Mouse (Mus musculus): ENCODE measurements around the gene Arhgef17.

Arhgef17 gene

DNA sequence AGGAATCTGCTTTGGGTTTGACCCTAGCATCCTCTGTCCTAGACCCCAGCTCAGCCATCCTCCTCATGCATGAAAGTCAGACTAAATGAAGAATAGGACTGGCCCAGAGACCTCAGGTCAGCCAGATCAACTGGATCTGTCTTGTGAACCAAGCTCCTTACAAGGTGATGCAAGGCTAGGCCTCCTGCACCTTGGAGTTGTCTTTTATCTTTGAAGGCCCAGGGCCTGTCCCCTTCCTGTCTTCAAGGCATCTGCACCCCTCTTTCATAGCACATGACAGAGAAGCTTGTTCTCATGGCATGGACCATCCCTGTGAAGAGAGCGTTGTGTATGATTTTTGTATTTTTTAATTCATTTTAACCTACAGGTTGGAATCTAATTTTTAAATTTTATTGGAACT is 91.0 kb downstream of the Arhgef17 start:
- in situ Hi-C loops (cut with MboI; ENCODE audit: low pct_unique_long_range_greater_than_20kb in 1 of 2, low sequenced_read_pairs in 2 of 2, unreplicated experiment in 1 of 2), result no loop called here

DNA sequence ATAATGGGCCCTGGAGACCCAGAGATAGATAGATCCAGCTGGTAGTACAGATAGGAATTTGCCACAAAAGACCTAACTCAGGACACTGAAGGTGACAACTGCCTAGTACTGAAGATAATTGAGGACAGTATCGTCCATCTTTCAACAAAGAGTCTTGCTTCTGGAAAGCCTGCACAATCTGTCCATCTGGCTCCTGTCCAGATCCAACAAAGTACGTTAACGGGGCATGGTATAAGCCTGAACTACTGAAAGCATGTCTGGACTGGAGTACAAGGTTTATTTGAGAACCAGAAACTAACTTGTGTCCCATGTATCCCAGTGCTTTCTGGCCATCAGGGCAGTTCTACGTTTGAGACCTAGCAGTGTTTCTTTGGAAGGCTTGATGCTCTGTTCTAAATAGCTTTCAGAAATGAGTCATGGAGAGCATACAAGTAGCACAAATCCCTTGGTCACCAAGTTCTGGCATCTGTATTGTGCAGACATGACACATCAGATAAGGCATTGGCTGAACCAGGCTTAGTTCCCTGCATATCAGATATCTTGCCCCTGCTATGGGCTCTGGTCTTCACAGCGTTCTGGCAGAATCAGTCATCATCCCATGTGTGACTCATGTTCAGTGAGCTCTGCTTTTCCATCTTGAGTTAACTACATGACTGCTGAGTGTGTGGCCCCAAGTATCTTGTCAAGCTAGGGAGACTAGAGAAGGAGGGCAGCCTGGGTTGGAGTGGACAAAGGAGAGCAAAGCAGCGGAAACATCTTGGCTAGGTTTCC is 92.1 kb downstream of the Arhgef17 start:
- in situ Hi-C loops (cut with MboI; ENCODE audit: low pct_unique_long_range_greater_than_20kb in 1 of 2, low sequenced_read_pairs in 2 of 2, unreplicated experiment in 1 of 2), result no loop called here

DNA sequence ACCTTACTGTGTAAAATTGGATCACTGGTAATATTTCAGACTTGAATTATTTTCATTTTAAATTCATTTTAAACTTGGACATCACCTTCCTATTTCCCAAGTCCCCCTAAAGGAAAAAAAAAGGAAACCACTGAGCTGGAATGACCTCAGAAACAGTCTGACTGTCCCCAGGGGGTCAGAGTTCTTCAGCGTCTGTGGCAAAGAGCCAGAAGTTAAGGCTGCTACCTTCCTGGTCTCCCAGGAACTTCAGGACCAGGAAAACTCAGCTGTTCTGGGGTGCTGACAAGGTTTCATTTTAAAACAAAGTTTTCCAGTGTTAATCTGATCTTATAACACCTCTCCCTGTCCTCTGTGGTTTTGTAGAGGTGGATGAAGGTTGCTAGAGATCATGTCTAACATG is 94.2 kb downstream of the Arhgef17 start:
- in situ Hi-C loops (cut with MboI; ENCODE audit: low pct_unique_long_range_greater_than_20kb in 1 of 2, low sequenced_read_pairs in 2 of 2, unreplicated experiment in 1 of 2), result no loop called here

DNA sequence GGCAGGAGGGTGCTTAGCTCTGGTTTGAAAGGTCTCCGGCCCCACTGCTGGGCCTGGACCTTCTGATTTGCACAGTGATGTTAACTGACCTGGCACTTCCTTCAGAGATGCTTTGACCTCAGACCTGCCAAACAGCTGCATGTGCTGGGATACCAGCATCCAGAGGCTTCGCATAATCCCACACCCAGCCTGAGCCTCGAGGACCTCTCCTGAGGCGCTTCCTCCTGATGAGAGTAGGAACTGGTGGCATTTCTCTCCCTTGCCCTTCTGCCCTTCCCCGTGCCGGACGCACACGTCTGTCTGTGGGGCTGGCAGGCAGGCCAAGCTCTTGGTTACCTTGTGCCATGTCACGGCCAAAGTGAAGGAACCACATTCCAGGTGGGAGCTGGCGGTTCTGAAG is 95.2 kb downstream of the Arhgef17 start:
- in situ Hi-C loops (cut with MboI; ENCODE audit: low pct_unique_long_range_greater_than_20kb in 1 of 2, low sequenced_read_pairs in 2 of 2, unreplicated experiment in 1 of 2), result no loop called here

DNA sequence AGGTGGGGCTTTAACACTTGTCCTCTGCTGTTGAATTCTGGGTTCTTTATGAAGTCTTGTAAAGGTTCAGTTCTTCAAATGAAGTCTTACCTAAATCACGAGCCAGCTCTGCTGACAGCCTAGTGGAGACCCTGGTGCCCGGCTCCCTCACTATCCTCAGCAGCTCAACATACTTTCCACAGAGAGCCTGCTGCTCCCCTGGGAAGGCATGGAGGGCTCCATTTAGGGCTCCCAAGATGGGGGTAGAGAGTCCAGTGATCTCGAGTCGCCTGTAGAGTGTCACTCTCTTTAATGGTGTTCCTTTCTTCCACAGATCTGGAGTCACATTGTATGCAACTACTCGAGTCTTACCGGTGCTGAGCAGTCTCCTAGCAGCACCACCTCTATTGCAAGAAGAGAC is 96.2 kb downstream of the Arhgef17 start:
- in situ Hi-C loops (cut with MboI; ENCODE audit: low pct_unique_long_range_greater_than_20kb in 1 of 2, low sequenced_read_pairs in 2 of 2, unreplicated experiment in 1 of 2), result no loop called here

DNA sequence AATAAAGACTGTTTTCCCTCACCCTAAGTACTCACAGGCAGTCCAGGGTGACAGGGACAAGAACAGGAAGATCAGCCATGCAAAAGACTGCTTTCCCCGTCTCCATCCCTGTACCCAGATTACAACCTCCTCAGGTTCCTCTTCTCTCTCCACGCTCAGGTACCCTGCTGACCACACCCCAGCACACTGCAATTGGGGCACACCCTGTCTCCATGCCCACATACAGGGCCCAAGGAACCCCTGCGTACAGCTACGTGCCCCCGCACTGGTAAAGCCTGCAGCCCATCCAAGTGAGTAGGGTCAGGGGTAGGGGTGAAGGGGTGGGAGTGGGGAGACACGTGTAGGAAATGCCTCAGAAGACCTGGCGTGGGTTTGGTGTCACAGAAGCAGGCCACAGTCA is 96.7 kb downstream of the Arhgef17 start:
- in situ Hi-C loops (cut with MboI; ENCODE audit: low pct_unique_long_range_greater_than_20kb in 1 of 2, low sequenced_read_pairs in 2 of 2, unreplicated experiment in 1 of 2), result no loop called here

DNA sequence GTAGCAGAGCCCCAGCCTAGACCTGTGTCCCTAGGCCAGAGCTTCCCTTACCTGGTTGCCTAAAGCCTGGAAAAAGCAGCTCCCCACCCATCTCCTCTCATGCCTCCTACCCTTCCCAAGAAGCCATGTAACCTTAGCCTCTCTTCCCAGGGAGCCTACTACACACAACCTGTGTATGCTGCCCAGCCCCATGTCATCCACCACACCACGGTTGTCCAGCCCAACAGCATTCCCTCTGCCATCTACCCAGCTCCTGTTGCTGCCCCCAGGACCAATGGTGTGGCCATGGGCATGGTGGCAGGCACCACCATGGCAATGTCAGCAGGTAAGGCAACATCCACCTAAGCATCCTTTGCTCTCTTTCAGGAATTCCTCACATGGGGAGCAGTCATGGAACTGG is 98.0 kb downstream of the Arhgef17 start:
- in situ Hi-C loops (cut with MboI; ENCODE audit: low pct_unique_long_range_greater_than_20kb in 1 of 2, low sequenced_read_pairs in 2 of 2, unreplicated experiment in 1 of 2), result no loop called here

DNA sequence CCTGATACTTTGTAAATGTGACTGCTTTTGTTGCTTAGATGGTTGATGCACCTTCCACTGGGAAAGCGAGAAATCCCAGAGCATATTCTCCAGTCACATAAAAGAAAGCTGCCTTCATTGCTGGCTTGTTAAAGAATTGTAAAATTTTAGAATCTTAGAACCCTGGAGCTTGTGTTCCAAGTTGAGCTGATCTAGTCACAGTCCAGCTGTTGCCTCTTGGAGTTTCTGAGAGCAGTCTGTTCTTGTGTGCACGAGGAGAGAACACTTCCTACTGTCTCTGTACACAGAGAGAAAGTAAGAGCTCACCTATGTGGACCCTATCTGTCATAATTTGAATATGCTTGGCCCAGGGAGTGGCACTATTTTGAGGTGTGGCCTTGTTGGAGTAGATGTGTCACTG is 103.4 kb downstream of the Arhgef17 start:
- in situ Hi-C loops (cut with MboI; ENCODE audit: low pct_unique_long_range_greater_than_20kb in 1 of 2, low sequenced_read_pairs in 2 of 2, unreplicated experiment in 1 of 2), result no loop called here

DNA sequence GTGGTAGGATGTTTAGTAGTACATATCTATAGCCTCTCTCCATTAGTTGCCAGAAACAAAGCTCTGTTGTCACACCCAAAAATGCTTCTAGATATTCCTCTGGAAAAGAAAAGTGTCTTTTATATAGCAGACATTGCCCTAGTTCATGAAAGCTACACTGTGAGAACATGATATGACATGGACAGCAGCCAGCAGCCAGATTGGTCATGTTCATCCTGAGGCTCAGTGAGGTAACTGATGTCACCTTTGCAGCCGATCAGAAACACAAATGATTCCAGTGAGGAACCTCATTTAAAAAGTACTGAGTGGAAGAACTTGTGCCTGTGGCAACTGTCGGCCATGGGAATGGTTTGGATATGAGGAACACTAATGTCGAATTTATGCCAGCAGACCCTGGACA is 107.2 kb downstream of the Arhgef17 start:
- in situ Hi-C loops (cut with MboI; ENCODE audit: low pct_unique_long_range_greater_than_20kb in 1 of 2, low sequenced_read_pairs in 2 of 2, unreplicated experiment in 1 of 2), result no loop called here
